Comparison of ENCODE assay signal across 8 mouse cellular contexts in genomic region chr10:13018510-13018909, GRCm38 (mm10). TPM values are rescaled to one million over a fixed set of nuclear protein-coding genes. Genes with fewer than 3 reads are reported as not detected.
DNase-seq lines count a peak whose midpoint lies in the region; ATAC-seq and TF ChIP-seq lines count a peak whose summit lies in the region.

No protein-coding gene starts in this region.

- no peaks in the 10 kb centered on the region for H3K27me3 ChIP-seq in hindbrain, embryonic 16.5 days (replicated peaks; ENCODE audit: control insufficient read depth, insufficient read depth, low read length)
- H3K27me3 ChIP-seq in small intestine, adult 2 months (ENCODE audit: control insufficient read depth, insufficient read depth, low read length): no peaks in the 10 kb centered on the region

- H3K4me3 ChIP-seq in hindbrain, embryonic 16.5 days (ENCODE audit: low read length): no peak overlapping the region
- no peak overlapping the region for H3K4me3 ChIP-seq in small intestine, adult 2 months (ENCODE audit: low read depth, low read length)

- TF ChIP-seq CTCF in small intestine, adult 2 months (IDR thresholded peaks at IDR 0.05; ENCODE audit: extremely low read depth, insufficient read length, insufficient replicate concordance, low read depth, low read length): peak; percentile 64; the same call in 1 of the 2 replicates

- no peaks in the 10 kb centered on the region for H3K36me3 ChIP-seq in hindbrain, embryonic 16.5 days (ENCODE audit: control insufficient read depth, insufficient read depth, low read length)
- H3K36me3 ChIP-seq in small intestine, adult 2 months (ENCODE audit: control insufficient read depth, insufficient read depth, low read length): no peaks in the 10 kb centered on the region

- H3K9me3 ChIP-seq in hindbrain, embryonic 16.5 days (ENCODE audit: control insufficient read depth, low read length): no peaks in the 10 kb centered on the region

- no peak overlapping the region for H3K4me2 ChIP-seq in hindbrain, embryonic 16.5 days (ENCODE audit: low read length)

- TF ChIP-seq POLR2A in small intestine, adult 2 months (IDR thresholded peaks at IDR 0.05; ENCODE audit: low read depth, low read length): no peak

- 61% methylated on average over 7 of the region's 7 CpGs for WGBS in hindbrain, embryonic 16.5 days
- 67% methylated on average over 7 of the region's 7 CpGs for WGBS in small intestine, adult 2 months

- H3K4me1 ChIP-seq in hindbrain, embryonic 16.5 days (ENCODE audit: control insufficient read depth, insufficient read depth, low read depth, low read length): no peaks in the 10 kb centered on the region
- H3K4me1 ChIP-seq in small intestine, adult 2 months (ENCODE audit: control insufficient read depth, insufficient read depth, insufficient read length, low read length): peaks cover 11% of the 10 kb centered on the region

- H3K9ac ChIP-seq in hindbrain, embryonic 16.5 days (ENCODE audit: low read depth, low read length): no peak overlapping the region

- ATAC-seq in hindbrain, embryonic 16.5 days: 0 out of 2 replicates have a peak, but pooled peaks have one; percentile 37

- H3K27ac ChIP-seq in hindbrain, embryonic 16.5 days (ENCODE audit: low read depth, low read length): no peak overlapping the region
- no peak overlapping the region for H3K27ac ChIP-seq in small intestine, adult 2 months (ENCODE audit: insufficient read depth, low read depth, low read length)

- peak; percentile 29 to 54 for DNase-seq in gastrocnemius, postnatal 4 days (ENCODE audit: low spot score in 2 of 2)
- no peak for DNase-seq in gastrocnemius, postnatal 25 days
- peak; percentile 36 for DNase-seq in ovary, postnatal 36 days (ENCODE audit: low spot score)
- no peak for DNase-seq in ovary, postnatal 10 days (ENCODE audit: low spot score)
- peak; percentile 66 for DNase-seq in embryo, embryonic 10 days (ENCODE audit: low spot score)
- no peak for DNase-seq in spleen, adult 12 weeks (ENCODE audit: low spot score)

RNA-seq across cellular contexts. Expression of gene Sf3b5, which starts 13.4 kb away (rescaled TPM):
- 1 to 10 TPM; 7.1 to 7.9 TPM for total RNA-seq in gastrocnemius, postnatal 4 days (2021)
- 1 to 10 TPM; 4.6 to 4.9 TPM for total RNA-seq in gastrocnemius, postnatal 25 days (2021)
- polyA plus RNA-seq in hindbrain, embryonic 16.5 days (2015; fragmentation: Nextera tagmentation; extraction: Ambion mirVana): 22.5 and 25.3 TPM in 2 replicates
- 28.0 and 40.2 TPM in 2 replicates for polyA plus RNA-seq in small intestine, adult 2 months (2012; rRNA removed)

RNA-seq across cellular contexts. Expression of gene Plagl1, which starts 41.8 kb away (rescaled TPM):
- total RNA-seq in gastrocnemius, postnatal 4 days (2021): 100 to 1,000 TPM; 563 to 582 TPM
- total RNA-seq in gastrocnemius, postnatal 25 days (2021): 10 to 100 TPM in 1 of 2 experiments, 1 to 10 TPM in 1; 5.0 to 10.6 TPM
- 25.4 and 34.5 TPM in 2 replicates for polyA plus RNA-seq in hindbrain, embryonic 16.5 days (2015; fragmentation: Nextera tagmentation; extraction: Ambion mirVana)
- polyA plus RNA-seq in small intestine, adult 2 months (2012; rRNA removed): 3.6 and 4.8 TPM in 2 replicates

RNA-seq across cellular contexts. Expression of gene Stx11, which starts 54.4 kb away (rescaled TPM):
- 1 to 10 TPM; 1.7 to 3.8 TPM for total RNA-seq in gastrocnemius, postnatal 4 days (2021)
- under 1 TPM; 0.24 to 0.28 TPM for total RNA-seq in gastrocnemius, postnatal 25 days (2021)
- 2.1 and 2.5 TPM in 2 replicates for polyA plus RNA-seq in hindbrain, embryonic 16.5 days (2015; fragmentation: Nextera tagmentation; extraction: Ambion mirVana)
- polyA plus RNA-seq in small intestine, adult 2 months (2012; rRNA removed): 1.6 and 3.3 TPM in 2 replicates

Comparison
In these comparisons a context has a peak if more than half of its experiments do, and no peak if none do; other contexts are left out.
1. DNase-seq: peak in gastrocnemius, postnatal 4 days (2 of 2), ovary, postnatal 36 days (single experiment) and embryo, embryonic 10 days (single experiment); none in gastrocnemius, postnatal 25 days (single experiment), ovary, postnatal 10 days (single experiment) and spleen, adult 12 weeks (single experiment).
2. RNA of gene Plagl1, which starts 41.8 kb away (total RNA-seq): 563 to 582 TPM in gastrocnemius, postnatal 4 days; 5.0 to 10.6 TPM in gastrocnemius, postnatal 25 days; every median in the first group is over 10 times any median in the second.